Mouse (Mus musculus) ES-Bruce4 (cell line): Measurements from ENCODE around the gene Erc2. TPM values are rescaled to one million over a fixed set of nuclear protein-coding genes. Genes with fewer than 3 reads are reported as not detected.

ENCODE experiments used
- H3K27ac ChIP-seq: 2 replicates; pipeline ENCODE4 v1.5.1; 2012; ENCODE audit warnings: low read length, inconsistent platforms; ENCODE audit not compliant: insufficient read depth
- H3K27me3 ChIP-seq: 2 replicates; pipeline ENCODE4 v1.6.1; 2012; ENCODE audit warnings: mild to moderate bottlenecking, low read length, inconsistent platforms; ENCODE audit not compliant: control insufficient read depth, poor library complexity, insufficient read depth, severe bottlenecking
- H3K36me3 ChIP-seq: 2 replicates; pipeline ENCODE4 v1.6.1; 2012; ENCODE audit warnings: inconsistent platforms, mild to moderate bottlenecking, low read length, moderate library complexity; ENCODE audit not compliant: control insufficient read depth, poor library complexity, insufficient read depth, severe bottlenecking
- H3K4me1 ChIP-seq: one replicate; pipeline ENCODE4 v1.8.1; 2011; ENCODE audit warnings: low read length; ENCODE audit not compliant: control insufficient read depth, insufficient read depth
- H3K4me3 ChIP-seq: 2 replicates; pipeline ENCODE4 v1.5.1; 2011; ENCODE audit warnings: low read depth, mild to moderate bottlenecking, low read length
- H3K9ac ChIP-seq: 2 replicates; pipeline ENCODE4 v1.6.1; 2012; ENCODE audit warnings: low read depth, mild to moderate bottlenecking, inconsistent platforms; ENCODE audit not compliant: poor library complexity, severe bottlenecking
- H3K9me3 ChIP-seq: replicated peaks from 2 replicates; pipeline ENCODE4 v1.6.1; 2012; ENCODE audit warnings: mild to moderate bottlenecking, low read length, inconsistent platforms; ENCODE audit not compliant: control insufficient read depth, poor library complexity, insufficient read depth, severe bottlenecking
- CTCF ChIP-seq: IDR thresholded peaks from one replicate; pipeline ENCODE4 v1.8.1; 2011; ENCODE audit warnings: low read depth, low read length
- EP300 ChIP-seq: IDR thresholded peaks from 2 replicates; pipeline ENCODE4 v1.6.1; 2011; ENCODE audit warnings: low read depth, low read length; ENCODE audit not compliant: insufficient read depth
- POLR2A ChIP-seq: IDR thresholded peaks from one replicate; pipeline ENCODE4 v1.8.1; 2011; ENCODE audit warnings: low read length; ENCODE audit not compliant: insufficient read depth
- polyA plus RNA-seq: library from polyadenylated mRNA; stranded (reverse); fragments of >200 nt; gene quantifications from 2 replicates; pipeline ENCODE4 v1.2.4, GENCODE M21; 2011; ENCODE audit warnings: low read depth; ENCODE audit not compliant: missing spikeins, insufficient read depth, insufficient read length

Gene Erc2
- polyA plus RNA-seq, 1 experiment, result 10.0 TPM

DNA sequence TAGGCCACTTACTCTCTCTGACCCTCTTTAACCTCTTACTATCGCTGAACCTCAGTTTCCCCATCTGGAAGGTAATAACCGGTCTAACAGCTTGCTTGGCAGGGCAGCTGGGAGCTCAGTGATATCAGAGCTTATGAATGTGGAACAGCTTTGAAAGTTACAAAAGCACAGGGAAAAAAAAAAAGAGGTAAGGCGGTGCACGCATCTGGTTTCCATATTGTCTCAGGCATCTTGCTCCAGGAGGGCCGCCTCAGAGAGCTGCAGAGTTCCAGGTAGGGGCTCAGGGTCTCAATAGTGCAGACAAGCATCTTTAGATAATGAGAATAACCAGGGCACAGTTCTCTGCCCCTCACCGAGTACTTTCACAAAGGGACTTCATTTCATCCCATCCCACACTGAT, 816.9 kb downstream of the Erc2 start:
- H3K9ac ChIP-seq, result no peak overlapping the region
- TF ChIP-seq POLR2A, result no peak
- no peak for TF ChIP-seq EP300
- no peak for TF ChIP-seq CTCF
- no peaks in the 10 kb centered on the region for H3K27me3 ChIP-seq
- no peaks in the 10 kb centered on the region for H3K9me3 ChIP-seq
- H3K4me1 ChIP-seq, result no peaks in the 10 kb centered on the region
- H3K4me3 ChIP-seq, result no peak overlapping the region
- H3K36me3 ChIP-seq, result no peaks in the 10 kb centered on the region
- H3K27ac ChIP-seq, result no peak overlapping the region

DNA sequence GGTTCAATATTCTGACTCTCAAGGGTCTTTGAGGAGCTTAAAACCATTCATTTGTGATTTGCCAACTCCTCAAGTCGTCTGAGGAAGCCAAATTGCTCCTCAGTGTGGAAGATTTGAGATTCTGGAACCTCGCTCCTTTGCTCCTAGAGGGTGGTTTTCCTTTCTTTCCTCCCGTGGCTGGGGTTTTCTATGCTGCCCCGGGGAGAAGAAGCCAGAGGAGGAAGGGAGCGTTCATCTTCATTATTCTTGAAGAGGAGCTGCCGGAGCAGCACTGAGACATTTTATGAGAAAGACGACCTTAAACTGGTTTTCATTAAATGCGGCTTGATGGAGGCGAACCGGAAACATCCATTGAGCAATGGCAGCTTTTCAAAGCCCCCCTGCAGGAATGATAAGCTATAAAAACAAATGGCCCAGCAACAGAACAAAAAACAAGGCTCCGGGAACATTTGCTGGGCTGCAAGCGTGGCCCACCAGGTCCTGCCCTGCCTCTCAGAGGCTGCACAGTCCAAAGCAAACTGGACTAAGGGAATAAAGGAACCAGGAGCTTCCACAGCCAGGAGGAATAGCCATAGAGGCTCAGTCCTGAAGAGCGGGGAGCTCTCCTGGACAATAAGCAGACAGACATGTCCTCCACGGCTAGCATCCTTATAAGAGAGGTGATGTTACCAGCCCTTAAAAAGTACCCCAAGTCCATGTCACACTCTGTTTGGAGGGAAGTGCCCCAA, 819.2 kb downstream of the Erc2 start:
- no peak overlapping the region for H3K9ac ChIP-seq
- H3K27me3 ChIP-seq, result no peaks in the 10 kb centered on the region
- H3K27ac ChIP-seq, result no peak overlapping the region
- H3K9me3 ChIP-seq, result no peaks in the 10 kb centered on the region
- no peak overlapping the region for H3K4me3 ChIP-seq
- no peak for TF ChIP-seq CTCF
- no peak for TF ChIP-seq EP300
- no peak for TF ChIP-seq POLR2A
- H3K36me3 ChIP-seq, result no peaks in the 10 kb centered on the region
- no peaks in the 10 kb centered on the region for H3K4me1 ChIP-seq

GRCm38 (mm10) chr14:28443254-28443944, 821.2 kb downstream of the Erc2 start:
- TF ChIP-seq POLR2A, result no peak
- TF ChIP-seq EP300, result no peak
- TF ChIP-seq CTCF, result no peak
- Histone ChIP-seq H3K9ac (no peak overlapping the region), H3K27me3 (no peaks in the 10 kb centered on the region), H3K9me3 (no peaks in the 10 kb centered on the region), H3K27ac (no peak overlapping the region), H3K36me3 (no peaks in the 10 kb centered on the region), H3K4me3 (no peak overlapping the region), H3K4me1 (no peaks in the 10 kb centered on the region)

DNA sequence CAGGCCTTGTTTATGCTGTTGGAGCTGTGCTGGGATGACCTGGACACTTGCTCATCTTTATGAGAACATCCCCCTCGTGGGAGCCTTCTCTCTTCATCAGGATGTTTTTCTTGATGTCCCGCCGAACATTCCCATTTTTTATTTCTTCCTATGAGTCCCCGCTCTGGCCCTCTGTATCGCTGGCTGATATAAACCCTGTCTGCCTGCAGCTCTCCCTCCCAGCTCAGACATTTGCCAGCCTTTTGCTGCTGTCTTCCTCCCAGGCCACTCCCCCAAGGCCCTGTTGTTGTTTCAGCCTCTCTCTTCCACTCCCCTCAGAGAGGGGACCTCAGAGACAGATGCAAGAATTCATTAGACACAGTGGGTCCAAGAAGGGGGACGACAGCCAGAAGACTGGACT, 823.5 kb downstream of the Erc2 start:
- no peaks in the 10 kb centered on the region for H3K9me3 ChIP-seq
- TF ChIP-seq EP300 (no peak), POLR2A (no peak), CTCF (no peak)
- H3K27ac ChIP-seq, result no peak overlapping the region
- H3K9ac ChIP-seq, result no peak overlapping the region
- H3K4me1 ChIP-seq, result no peaks in the 10 kb centered on the region
- no peaks in the 10 kb centered on the region for H3K27me3 ChIP-seq
- H3K4me3 ChIP-seq, result no peak overlapping the region
- no peaks in the 10 kb centered on the region for H3K36me3 ChIP-seq

DNA sequence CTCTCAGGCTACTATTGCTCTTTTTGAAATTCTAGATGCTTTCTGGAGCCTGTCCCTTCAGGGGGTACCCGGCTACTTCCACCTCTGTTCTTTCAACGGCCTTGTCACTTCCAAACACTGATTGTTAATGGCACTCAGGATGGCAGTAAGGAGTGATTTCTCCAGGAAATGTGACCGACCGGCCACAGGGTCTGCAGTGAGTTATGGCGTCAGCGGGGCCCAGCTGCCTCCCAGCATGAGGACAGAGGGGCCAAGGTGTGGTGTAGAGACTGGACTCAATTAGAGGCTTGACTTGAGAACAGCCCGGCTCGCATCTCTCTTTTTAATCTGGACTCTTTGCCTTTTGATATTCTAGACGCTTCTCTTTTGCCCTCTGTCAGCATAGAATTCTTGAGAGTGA, 829.5 kb downstream of the Erc2 start:
- Histone ChIP-seq H3K27me3 (no peaks in the 10 kb centered on the region), H3K36me3 (no peaks in the 10 kb centered on the region), H3K27ac (no peak overlapping the region), H3K9me3 (no peaks in the 10 kb centered on the region), H3K4me3 (no peak overlapping the region), H3K9ac (no peak overlapping the region), H3K4me1 (no peaks in the 10 kb centered on the region)
- TF ChIP-seq CTCF (no peak), POLR2A (no peak), EP300 (no peak)

DNA sequence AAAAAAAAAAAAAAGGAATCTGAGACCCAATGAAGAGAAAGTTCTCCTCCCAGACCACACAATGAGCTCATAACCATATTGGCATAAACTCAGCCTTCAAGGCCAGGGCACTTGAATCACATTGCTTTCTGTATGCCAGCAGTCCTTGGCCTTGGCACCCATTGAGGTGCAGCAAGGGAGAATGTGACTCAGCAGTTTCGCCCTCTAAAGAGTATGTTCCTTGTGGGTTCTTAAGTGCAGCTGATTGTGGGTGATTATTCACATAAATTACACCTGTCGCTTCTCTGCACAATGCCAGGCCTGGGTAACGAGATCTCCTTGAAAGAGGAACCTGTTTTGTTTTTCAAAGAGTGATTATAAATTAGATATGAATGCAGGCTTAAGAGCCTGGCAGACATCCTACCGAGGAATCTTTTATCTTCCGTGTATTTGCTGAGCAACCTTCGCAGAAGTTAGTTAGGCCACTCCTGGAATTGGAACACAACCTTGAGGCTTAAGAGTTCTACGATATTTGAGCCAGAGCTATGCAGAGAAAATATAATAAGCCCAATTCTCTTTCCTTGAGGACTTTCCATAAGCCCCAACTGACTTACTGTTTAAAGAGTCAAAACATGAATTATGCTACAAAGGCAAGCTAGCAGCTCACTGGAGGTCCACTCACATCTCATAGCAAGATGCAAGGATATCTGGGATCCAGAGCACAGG, 834.3 kb downstream of the Erc2 start:
- no peak overlapping the region for H3K27ac ChIP-seq
- no peak overlapping the region for H3K9ac ChIP-seq
- no peaks in the 10 kb centered on the region for H3K4me1 ChIP-seq
- H3K9me3 ChIP-seq, result peaks cover 3% of the 10 kb centered on the region; the same call in 1 of the 2 replicates
- TF ChIP-seq POLR2A, result no peak
- TF ChIP-seq EP300, result no peak
- TF ChIP-seq CTCF, result no peak
- H3K27me3 ChIP-seq, result no peaks in the 10 kb centered on the region
- no peak overlapping the region for H3K4me3 ChIP-seq
- no peaks in the 10 kb centered on the region for H3K36me3 ChIP-seq
